Mouse (Mus musculus): Measurements from ENCODE around the gene Slc4a2. TPM values are rescaled to one million over a fixed set of nuclear protein-coding genes. Genes with fewer than 3 reads are reported as not detected.

The Slc4a2 gene
- polyA plus RNA-seq, 2 experiments from 2014 or later = 12.2 to 13.3 TPM

DNA sequence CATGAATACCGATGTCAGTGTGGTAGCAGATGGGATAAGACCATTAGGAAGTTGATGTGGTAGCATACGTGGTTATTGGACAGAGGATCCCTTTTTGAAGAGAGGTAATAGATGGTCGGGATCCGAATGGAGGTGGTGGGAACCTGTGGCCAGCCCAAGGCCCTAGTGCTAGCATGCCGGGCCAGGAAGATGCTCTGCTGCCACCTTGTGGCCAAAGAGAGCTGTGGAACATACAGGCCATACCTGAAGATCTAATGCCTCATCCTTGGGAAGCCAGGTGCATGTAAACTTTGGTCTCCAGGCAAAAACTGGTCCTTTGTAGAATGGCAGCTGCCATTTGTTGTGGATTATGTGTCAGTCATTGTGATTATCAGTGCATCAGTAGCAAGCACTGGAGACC is 47.0 kb downstream of the Slc4a2 start:
- ATAC-seq = peak; percentile 64

DNA sequence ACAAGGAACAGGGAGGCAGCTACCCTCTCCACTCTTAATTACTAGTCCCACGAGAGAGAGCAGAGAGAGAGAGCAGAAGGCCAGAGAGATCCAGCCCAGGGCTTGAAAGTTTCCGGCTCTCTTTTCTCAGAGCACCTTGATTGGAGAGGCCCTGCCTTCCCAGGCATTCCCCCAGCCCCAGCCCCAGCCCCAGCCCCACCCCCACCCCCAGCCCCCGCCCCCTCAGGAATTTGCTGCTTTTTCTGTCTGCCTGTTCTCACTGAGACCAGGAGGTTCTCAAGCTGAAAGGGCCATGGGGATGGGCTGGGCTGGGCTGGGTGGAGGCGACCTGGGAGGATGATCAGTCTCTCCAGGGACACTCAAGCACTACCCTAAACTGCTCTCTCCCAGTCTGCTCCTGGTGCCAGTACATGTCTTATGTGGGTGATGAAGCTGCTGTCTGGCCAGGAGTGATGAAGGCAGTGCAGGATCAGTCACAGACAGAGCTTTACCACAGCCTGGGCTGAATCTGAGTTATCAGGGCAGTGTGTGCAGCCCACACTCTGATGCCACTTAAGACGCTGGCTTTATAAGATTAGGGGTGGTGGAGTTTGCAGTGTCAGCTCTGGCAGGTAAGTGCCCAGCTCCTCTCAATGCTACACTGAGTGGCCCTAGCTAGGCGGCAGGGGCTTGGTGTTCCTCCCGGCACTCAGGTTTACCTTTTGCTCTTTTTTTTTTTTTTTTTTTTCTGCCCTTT is 49.4 kb downstream of the Slc4a2 start:
- no peak for ATAC-seq

- ATAC-seq = no peak
Observed at GRCm38 (mm10) chr5:24474025-24474722, 50.5 kb downstream of the Slc4a2 start.

GRCm38 (mm10) chr5:24474723-24475261 is 51.2 kb downstream of the Slc4a2 start:
- peak; percentile 34 for ATAC-seq

DNA sequence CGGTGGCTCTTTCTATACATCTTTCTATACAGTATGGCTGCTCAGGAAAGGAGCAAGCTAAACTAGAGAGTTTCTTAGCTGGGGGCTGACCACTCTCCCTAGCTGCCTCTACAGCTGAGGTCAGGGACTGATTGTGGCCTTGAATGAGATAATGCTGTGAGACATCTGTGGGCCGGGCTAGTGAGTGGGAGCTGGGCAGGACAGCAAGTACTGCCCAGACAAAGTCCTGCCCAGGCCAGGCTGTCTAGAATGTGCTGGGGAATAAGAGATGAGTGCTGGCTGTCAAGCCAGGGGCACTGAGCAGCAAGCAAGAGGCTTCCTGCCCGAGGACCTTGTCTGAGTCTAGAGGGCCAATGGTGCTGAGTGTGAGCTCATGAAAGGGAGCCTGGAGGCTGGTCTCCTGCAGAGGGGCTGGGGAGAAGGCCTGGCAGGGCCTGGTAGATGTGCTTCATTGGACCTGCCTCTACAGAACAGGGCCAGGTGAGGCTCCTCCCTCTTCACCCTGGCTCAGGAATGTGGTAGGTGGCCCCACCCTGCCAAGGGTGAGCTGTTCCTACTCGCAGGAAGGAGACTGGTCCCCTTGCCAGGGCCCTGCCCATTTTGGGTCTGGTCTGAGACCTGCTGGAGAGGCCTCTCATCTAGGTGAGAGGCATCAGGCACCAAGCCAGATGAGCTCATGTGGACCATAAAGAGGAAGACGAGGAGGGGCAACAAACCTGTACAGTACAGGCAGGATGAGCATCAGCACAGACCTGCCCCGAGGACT is 52.0 kb downstream of the Slc4a2 start:
- no peak for ATAC-seq

- no peak for ATAC-seq
Observed at GRCm38 (mm10) chr5:24477909-24478308, 54.3 kb downstream of the Slc4a2 start.

DNA sequence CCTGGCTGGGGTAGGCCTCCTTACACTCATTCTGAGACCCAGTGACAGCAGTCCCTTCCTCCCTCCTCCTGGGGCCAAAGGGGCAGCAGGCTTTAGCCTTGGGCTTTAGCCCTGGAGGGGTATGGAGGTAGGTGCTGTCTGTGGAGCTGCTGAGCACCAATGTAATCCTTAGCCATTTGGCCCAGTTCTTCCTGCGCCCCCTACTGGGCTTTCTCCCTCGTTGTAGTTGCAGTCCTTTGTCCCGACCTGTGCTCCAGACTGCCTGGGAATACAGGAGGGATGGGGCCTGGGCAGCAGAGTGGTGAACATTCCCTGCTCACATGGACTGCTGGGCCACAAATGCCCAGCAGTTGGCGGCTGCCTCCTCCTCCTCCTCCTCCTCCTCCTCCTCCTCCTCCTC is 58.0 kb downstream of the Slc4a2 start:
- ATAC-seq = no peak

DNA sequence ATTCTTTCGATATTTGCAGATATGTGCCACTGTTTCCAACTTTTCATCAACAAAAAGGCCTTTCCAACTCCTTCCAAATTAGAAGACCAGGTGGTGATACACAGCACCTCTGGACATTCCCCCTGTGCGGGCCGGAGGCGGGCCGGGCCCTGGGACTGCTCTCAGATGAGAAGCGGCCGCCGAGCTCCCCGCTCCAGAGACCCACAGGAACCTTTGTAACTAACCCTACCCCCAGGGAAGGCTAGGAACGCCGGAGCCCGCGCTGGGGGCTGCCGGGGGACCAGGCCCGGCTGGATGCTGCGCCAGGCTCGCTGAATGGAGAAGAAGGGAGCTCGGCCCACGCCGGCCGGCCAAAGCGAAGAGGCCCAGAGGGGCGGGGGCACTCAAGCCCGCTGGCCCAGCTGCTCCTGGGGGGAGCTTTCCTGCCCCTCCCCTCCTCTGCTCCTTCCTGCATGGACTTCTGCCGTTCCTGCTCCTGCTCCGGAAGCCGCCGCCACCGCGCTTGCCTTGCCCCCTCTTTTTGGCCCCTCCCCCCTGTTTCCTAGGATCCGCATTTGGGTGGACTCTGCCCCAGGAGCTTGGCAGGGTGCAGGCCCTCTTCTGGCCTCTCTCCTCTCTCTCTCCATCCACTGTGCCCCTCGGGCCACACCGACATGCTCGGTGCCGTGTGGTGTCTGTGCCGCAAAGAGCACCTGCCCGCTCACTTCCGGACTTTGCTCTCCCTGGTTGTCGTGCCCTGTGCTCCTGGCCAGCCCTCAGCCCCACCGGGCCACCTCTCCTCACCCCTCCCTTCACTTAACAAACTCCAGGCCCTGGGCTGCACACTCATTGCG is 58.8 kb downstream of the Slc4a2 start:
- no peak for ATAC-seq

DNA sequence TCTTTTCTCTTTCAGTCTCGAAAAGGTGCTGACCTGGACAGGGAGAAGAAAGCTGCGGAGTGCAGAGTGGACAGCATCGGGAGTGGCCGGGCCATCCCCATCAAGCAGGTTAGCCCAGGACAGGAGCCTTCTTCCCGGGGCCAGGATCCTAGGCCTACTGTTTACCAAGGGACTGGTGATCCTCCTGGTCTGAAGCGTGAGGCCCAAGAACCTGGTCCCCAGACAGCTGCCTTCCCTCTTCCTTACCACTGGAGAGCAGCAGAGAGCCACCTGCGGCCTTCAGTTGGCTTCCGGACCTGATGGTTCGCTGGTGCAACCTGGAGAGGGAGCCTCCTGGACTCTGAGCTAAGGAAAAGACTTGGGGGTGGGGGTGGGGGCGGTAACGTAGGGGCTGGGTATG is 59.7 kb downstream of the Slc4a2 start:
- ATAC-seq = peak; percentile 57

DNA sequence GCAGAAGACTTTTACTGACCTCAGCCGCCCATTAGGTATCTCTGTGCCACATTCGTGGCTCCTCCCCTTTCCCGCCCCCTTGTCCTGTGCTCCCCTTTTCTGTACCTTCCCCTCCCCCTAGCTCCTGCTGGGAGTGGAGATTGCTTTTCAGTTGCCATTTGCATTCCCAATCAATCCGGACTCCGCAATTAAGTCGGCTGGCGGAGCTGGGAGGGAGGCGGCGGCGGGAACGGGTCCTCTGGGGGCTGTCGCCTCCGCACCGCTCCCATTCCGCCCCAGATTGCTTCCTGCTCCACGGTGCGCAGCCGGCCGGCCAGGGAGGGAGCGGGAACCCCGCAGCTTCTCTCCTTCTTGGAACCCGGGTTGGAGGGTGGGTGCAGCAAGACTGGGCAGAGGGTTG is 61.3 kb downstream of the Slc4a2 start:
- no peak for ATAC-seq

DNA sequence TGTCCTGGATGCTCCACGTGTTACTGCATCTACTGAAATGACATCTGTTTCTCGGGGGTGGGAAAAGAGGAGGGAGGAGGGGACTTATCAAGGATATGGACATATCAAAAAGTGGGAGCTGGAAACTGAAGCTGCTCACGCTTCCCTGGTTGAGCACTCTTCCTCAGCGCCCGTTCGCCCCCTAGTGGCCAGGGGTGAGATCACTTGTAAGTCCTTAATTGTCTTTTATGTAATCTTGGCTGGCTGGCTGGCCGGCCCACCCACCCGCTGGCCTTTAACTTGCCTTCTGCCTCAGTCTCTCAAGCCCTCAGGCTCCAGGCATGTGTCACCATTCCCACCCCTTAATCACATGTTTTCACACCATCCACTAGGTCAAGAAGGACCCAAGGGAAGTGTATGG is 62.5 kb downstream of the Slc4a2 start:
- no peak for ATAC-seq

DNA sequence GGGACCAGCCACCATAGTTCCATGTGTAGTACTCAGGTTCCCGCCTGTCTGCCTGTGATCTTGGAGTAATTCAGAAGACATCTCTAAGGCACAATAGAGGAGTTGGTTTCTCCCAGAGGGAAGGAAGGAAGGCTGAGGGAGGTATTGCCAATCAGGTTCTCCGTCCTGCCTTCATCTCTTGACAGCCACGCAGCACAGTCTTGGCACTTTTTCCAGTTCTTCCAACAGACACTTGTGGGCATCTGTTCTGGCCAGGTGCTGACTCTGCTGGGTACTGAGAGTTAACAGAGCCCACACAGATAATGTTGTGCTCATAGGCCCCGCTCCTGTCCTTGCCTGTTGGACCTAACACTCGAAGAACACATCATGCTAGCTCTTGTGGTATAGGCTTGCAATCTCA is 63.1 kb downstream of the Slc4a2 start:
- no peak for ATAC-seq

- no peak for ATAC-seq
Observed at GRCm38 (mm10) chr5:24490413-24490920, 66.8 kb downstream of the Slc4a2 start.

Other genes with a start within 250 kb of the Slc4a2 start
- gene Kcnh2, start 72.2 kb upstream of the Slc4a2 start, polyA plus RNA-seq (2017; shearing (Covaris generic)) = under 1 TPM; 0.16 to 0.24 TPM
- gene Nos3, start 59.0 kb upstream of the Slc4a2 start, polyA plus RNA-seq (2017; shearing (Covaris generic)) = under 1 TPM in 1 of 2 experiments, not detected in 1; 0.42 TPM
- gene Atg9b, start 31.7 kb upstream of the Slc4a2 start, polyA plus RNA-seq (2017; shearing (Covaris generic)) = 1 to 10 TPM; 2.2 to 2.9 TPM
- 10 to 100 TPM; 15.3 to 21.6 TPM for gene Abcb8, start 30.2 kb upstream of the Slc4a2 start, polyA plus RNA-seq (2017; shearing (Covaris generic))
- gene Asic3, start 10.4 kb upstream of the Slc4a2 start, polyA plus RNA-seq (2017; shearing (Covaris generic)) = under 1 TPM in 1 of 2 experiments, not detected in 1; 0.85 TPM
- 10 to 100 TPM; 54.8 to 58.3 TPM for gene Cdk5, start 307 bp upstream of the Slc4a2 start, polyA plus RNA-seq (2017; shearing (Covaris generic))
- gene Fastk, start 21.4 kb downstream of the Slc4a2 start, polyA plus RNA-seq (2017; shearing (Covaris generic)) = 10 to 100 TPM; 34.9 to 49.5 TPM
- 10 to 100 TPM; 51.1 to 65.5 TPM for gene Tmub1, start 24.0 kb downstream of the Slc4a2 start, polyA plus RNA-seq (2017; shearing (Covaris generic))
- 1 to 10 TPM; 3.9 to 6.0 TPM for gene Agap3, start 28.3 kb downstream of the Slc4a2 start, polyA plus RNA-seq (2017; shearing (Covaris generic))
- gene Gbx1, start 103.4 kb downstream of the Slc4a2 start, polyA plus RNA-seq (2017; shearing (Covaris generic)) = under 1 TPM in 1 of 2 experiments, not detected in 1; 0.09 TPM
- not detected for gene Asb10, start 117.1 kb downstream of the Slc4a2 start, polyA plus RNA-seq (2017; shearing (Covaris generic))
- gene 4931409K22Rik, start 133.0 kb downstream of the Slc4a2 start, polyA plus RNA-seq (2017; shearing (Covaris generic)) = under 1 TPM in 1 of 2 experiments, not detected in 1; 0.46 TPM
- gene Abcf2, start 153.6 kb downstream of the Slc4a2 start, polyA plus RNA-seq (2017; shearing (Covaris generic)) = 10 to 100 TPM; 51.8 to 56.8 TPM
- gene Chpf2, start 162.9 kb downstream of the Slc4a2 start, polyA plus RNA-seq (2017; shearing (Covaris generic)) = 10 to 100 TPM in 1 of 2 experiments, 1 to 10 TPM in 1; 8.3 to 17.8 TPM
- under 1 TPM in 1 of 2 experiments, not detected in 1; 0.41 TPM for gene Smarcd3, start 200.6 kb downstream of the Slc4a2 start, polyA plus RNA-seq (2017; shearing (Covaris generic))

All from activated CD4-positive, CD25-positive, alpha-beta regulatory T cell, adult 4 months (primary cell).